Mouse (Mus musculus) midbrain, embryonic 14.5 days (tissue): ENCODE measurements around the gene Tcf7l2. TPM values are rescaled to one million over a fixed set of nuclear protein-coding genes. Genes with fewer than 3 reads are reported as not detected.
A peak's percentile ranks its signal among the peaks of the same experiment; 100 is the strongest.

ENCODE experiments used
- ATAC-seq: fragments of 200-750 bp; cut with Nextera tagmentation; 2 replicates; pipeline ENCODE4 v1.8.0; 2017; ENCODE audit warnings: moderate number of reproducible peaks, moderate library complexity; ENCODE audit not compliant: low FRiP score, low TSS enrichment
- DNase-seq: peaks from one replicate; pipeline ENCODE4 v3.0.0-alpha.2; 2015
- H3K27ac ChIP-seq: fragments of 300-500 bp; sonication (generic); replicated peaks from 2 replicates; pipeline ENCODE4 v1.5.1; 2014; ENCODE audit warnings: mild to moderate bottlenecking, low read depth, low read length, moderate library complexity
- H3K27me3 ChIP-seq: fragments of 300-500 bp; sonication (generic); 2 replicates; pipeline ENCODE4 v1.6.1; 2014; ENCODE audit warnings: low read length, control low read depth, mixed read lengths; ENCODE audit not compliant: control insufficient read depth, insufficient read depth
- H3K36me3 ChIP-seq: fragments of 300-500 bp; sonication (generic); 2 replicates; pipeline ENCODE4 v1.6.1; 2014; ENCODE audit warnings: low read length, control low read depth; ENCODE audit not compliant: control insufficient read depth, insufficient read depth
- H3K4me1 ChIP-seq: fragments of 300-500 bp; sonication (generic); 2 replicates; pipeline ENCODE4 v1.6.1; 2014; ENCODE audit warnings: mild to moderate bottlenecking, antibody characterized with exemption, low read length, control low read depth; ENCODE audit not compliant: control insufficient read depth, insufficient read depth
- H3K4me2 ChIP-seq: fragments of 300-500 bp; sonication (generic); 2 replicates; pipeline ENCODE4 v1.6.1; 2014; ENCODE audit warnings: mild to moderate bottlenecking, low read length, moderate library complexity
- H3K4me3 ChIP-seq: fragments of 300-500 bp; sonication (generic); replicated peaks from 2 replicates; pipeline ENCODE4 v1.5.1; 2014; ENCODE audit warnings: low read depth, low read length
- H3K9ac ChIP-seq: fragments of 300-500 bp; sonication (generic); replicated peaks from 2 replicates; pipeline ENCODE4 v1.6.1; 2014; ENCODE audit warnings: mild to moderate bottlenecking, low read length, moderate library complexity
- H3K9me3 ChIP-seq: fragments of 300-500 bp; sonication (generic); 2 replicates; pipeline ENCODE4 v1.6.1; 2016; ENCODE audit warnings: low read length, control low read depth, mixed read lengths; ENCODE audit not compliant: control insufficient read depth
- WGBS: fragments of 180-500 bp; shearing (Covaris S2); extraction: QIAGEN DNeasy Blood & Tissue Kit; methylation state at CpG from one replicate; pipeline ENCODE4 v1.1.7; 2014; 5-methylcytosine and 5-hydroxymethylcytosine counted together
- polyA plus RNA-seq: library from polyadenylated mRNA; unstranded; fragments of >200 nt; fragmentation: Nextera tagmentation; extraction: Ambion mirVana; gene quantifications from 2 replicates; pipeline ENCODE4 v1.2.1, GENCODE M21; 2014

The Tcf7l2 gene
- polyA plus RNA-seq, 1 experiment from 2014 or later: 768 TPM

DNA sequence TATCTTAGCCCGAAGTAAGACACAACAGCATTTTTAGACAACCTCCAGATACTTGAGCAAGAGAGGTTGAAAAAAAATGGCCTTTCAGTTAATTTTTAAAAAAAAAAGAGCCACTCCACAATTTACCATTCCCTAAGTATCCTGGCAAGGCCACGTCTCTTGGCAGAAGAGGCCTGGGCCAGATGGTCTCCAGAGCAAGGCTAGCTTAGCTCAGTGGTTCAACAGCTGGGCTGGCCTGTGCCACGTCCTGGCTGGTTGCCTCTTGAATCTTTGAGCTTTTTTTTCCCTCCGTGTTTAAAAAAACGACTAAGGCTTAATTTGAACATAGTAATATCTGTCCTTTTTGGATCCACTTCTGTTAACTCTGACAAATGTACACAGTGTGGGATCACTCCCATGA lies 209.8 kb downstream of the Tcf7l2 start:
- Histone ChIP-seq H3K4me1 (peaks cover 7% of the 10 kb centered on the region), H3K36me3 (no peaks in the 10 kb centered on the region), H3K4me3 (no peak overlapping the region), H3K9ac (no peak overlapping the region), H3K27ac (no peak overlapping the region), H3K27me3 (no peaks in the 10 kb centered on the region), H3K9me3 (no peaks in the 10 kb centered on the region), H3K4me2 (no peak overlapping the region)
- DNase-seq (no peak), ATAC-seq (no peak)
- 89% methylated on average over 5 of the region's 5 CpGs for WGBS

- whole genome bisulfite sequencing: 44% methylated on average over 3 of the region's 3 CpGs
- H3K9me3 ChIP-seq: no peaks in the 10 kb centered on the region
- H3K4me2 ChIP-seq: no peak overlapping the region
- no peak overlapping the region for H3K4me3 ChIP-seq
- H3K27ac ChIP-seq: no peak overlapping the region
- peaks cover 7% of the 10 kb centered on the region for H3K4me1 ChIP-seq
- no peaks in the 10 kb centered on the region for H3K36me3 ChIP-seq
- DNase-seq (peak; percentile 72), ATAC-seq (peak; percentile 31; the same call in 1 of the 2 replicates)
- no peaks in the 10 kb centered on the region for H3K27me3 ChIP-seq
- H3K9ac ChIP-seq: no peak overlapping the region
These were observed 211.6 kb downstream of the Tcf7l2 start for GRCm38 (mm10) chr19:55953207-55953606.

DNA sequence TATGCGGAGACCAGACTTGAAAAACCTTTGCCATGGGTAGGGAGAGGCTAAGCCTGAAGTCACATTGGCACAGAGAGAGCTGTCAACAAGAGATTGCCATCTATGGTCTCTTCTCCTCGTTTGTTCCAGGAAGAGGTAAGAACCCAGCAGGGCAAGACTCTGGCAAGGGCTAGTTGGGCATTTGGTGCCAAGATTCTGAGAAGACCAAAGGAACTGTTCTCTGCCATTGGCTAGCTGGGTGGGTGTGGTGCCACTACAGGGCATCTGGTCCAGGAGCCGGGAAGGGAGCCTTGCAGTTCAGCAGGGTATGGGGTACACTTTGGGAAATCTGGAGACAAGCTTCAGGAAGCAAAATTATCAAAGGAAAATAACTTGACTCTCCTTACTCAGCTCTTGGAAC lies 213.5 kb downstream of the Tcf7l2 start:
- no peak for ATAC-seq
- WGBS: 90% methylated on average over 3 of the region's 3 CpGs
- no peak overlapping the region for H3K9ac ChIP-seq

DNA sequence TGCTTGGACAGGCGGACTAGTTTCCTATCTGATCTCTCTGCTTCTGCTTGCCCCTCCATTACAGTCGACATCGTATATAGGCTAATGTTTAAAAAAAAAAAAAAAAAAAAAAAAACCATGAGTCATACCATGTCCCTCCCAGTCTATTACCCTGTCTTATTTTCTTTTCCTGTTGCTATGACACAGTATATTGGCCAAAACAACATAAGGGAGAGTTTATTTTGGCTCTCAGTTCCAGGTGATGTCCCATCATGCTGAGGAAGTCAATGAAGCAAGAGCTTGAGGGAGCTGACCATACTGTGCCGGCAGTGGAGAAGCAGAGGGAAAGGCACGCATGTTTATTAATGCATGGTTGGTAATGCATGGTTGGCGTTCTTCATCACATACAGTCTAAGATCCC lies 215.1 kb downstream of the Tcf7l2 start:
- H3K27me3 ChIP-seq: no peaks in the 10 kb centered on the region
- WGBS: 93% methylated on average over 6 of the region's 6 CpGs
- DNase-seq (no peak), ATAC-seq (no peak)
- peaks cover 7% of the 10 kb centered on the region for H3K4me1 ChIP-seq
- no peaks in the 10 kb centered on the region for H3K36me3 ChIP-seq
- no peak overlapping the region for H3K4me2 ChIP-seq
- H3K27ac ChIP-seq: no peak overlapping the region
- no peak overlapping the region for H3K4me3 ChIP-seq
- peaks cover 11% of the 10 kb centered on the region; the same call in 1 of the 2 replicates for H3K9me3 ChIP-seq
- no peak overlapping the region for H3K9ac ChIP-seq

More for the DNA sequence above, 213.5 kb downstream of the Tcf7l2 start:
- no peak overlapping the region for H3K27ac ChIP-seq
- DNase-seq: no peak
- H3K4me2 ChIP-seq: no peak overlapping the region
- no peaks in the 10 kb centered on the region for H3K27me3 ChIP-seq
- H3K4me3 ChIP-seq: no peak overlapping the region
- H3K36me3 ChIP-seq: no peaks in the 10 kb centered on the region
- H3K4me1 ChIP-seq: peaks cover 7% of the 10 kb centered on the region
- peaks cover 10% of the 10 kb centered on the region; the same call in 1 of the 2 replicates for H3K9me3 ChIP-seq

DNA sequence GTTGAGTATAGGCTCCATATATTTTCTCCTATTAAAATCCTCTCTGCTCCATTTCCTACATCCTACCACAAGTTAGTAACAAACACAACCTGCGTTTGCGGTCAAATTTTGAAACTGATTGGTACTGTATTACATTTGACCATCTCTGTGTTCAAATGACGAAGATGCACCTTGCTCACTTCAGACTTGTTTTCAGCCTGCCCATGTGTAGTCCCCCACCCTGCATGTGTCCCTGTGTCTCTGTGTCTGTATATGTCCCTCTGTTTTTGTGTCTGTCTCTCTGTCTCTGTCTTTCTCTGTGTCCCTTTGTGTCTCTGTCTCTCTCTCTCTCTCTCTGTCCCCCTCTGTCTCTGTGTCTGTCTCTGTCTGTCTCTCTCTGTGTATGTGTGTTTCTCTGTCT lies 222.8 kb downstream of the Tcf7l2 start:
- Histone ChIP-seq H3K9me3 (peaks cover 11% of the 10 kb centered on the region; the same call in 1 of the 2 replicates), H3K9ac (no peak overlapping the region), H3K36me3 (no peaks in the 10 kb centered on the region), H3K4me1 (no peaks in the 10 kb centered on the region), H3K27me3 (no peaks in the 10 kb centered on the region), H3K4me3 (no peak overlapping the region), H3K27ac (no peak overlapping the region), H3K4me2 (no peak overlapping the region)
- WGBS: 97% methylated on average over 3 of the region's 3 CpGs
- ATAC-seq (no peak), DNase-seq (no peak)

- peaks cover 6% of the 10 kb centered on the region; the same call in 1 of the 2 replicates for H3K9me3 ChIP-seq
- DNase-seq (no peak), ATAC-seq (no peak)
- H3K27me3 ChIP-seq: no peaks in the 10 kb centered on the region
- H3K4me2 ChIP-seq: no peak overlapping the region
- WGBS: 32% methylated on average over 7 of the region's 7 CpGs
- H3K27ac ChIP-seq: no peak overlapping the region
- no peak overlapping the region for H3K9ac ChIP-seq
- no peaks in the 10 kb centered on the region for H3K36me3 ChIP-seq
- no peak overlapping the region for H3K4me3 ChIP-seq
- H3K4me1 ChIP-seq: peaks cover 9% of the 10 kb centered on the region
These were observed 224.4 kb downstream of the Tcf7l2 start for GRCm38 (mm10) chr19:55966066-55966465.

GRCm38 (mm10) chr19:55969929-55970531 lies 228.4 kb downstream of the Tcf7l2 start:
- Histone ChIP-seq H3K4me1 (peaks cover 9% of the 10 kb centered on the region), H3K9me3 (no peaks in the 10 kb centered on the region), H3K4me3 (no peak overlapping the region), H3K27me3 (no peaks in the 10 kb centered on the region), H3K4me2 (0 out of 2 replicates have a peak overlapping the region, but pooled peaks have one; percentile 1), H3K27ac (peak overlapping the region; percentile 64), H3K9ac (no peak overlapping the region), H3K36me3 (no peaks in the 10 kb centered on the region)
- ATAC-seq (no peak), DNase-seq (peak; percentile 50)
- 8% methylated on average over 14 of the region's 14 CpGs for WGBS

- Histone ChIP-seq H3K27ac (no peak overlapping the region), H3K36me3 (no peaks in the 10 kb centered on the region), H3K9ac (no peak overlapping the region), H3K4me3 (no peak overlapping the region), H3K4me2 (no peak overlapping the region), H3K9me3 (no peaks in the 10 kb centered on the region), H3K4me1 (no peaks in the 10 kb centered on the region), H3K27me3 (no peaks in the 10 kb centered on the region)
- 87% methylated on average over 9 of the region's 9 CpGs for WGBS
- ATAC-seq (no peak), DNase-seq (no peak)
These were observed 234.5 kb downstream of the Tcf7l2 start for GRCm38 (mm10) chr19:55976073-55976472.
